8 mouse cellular contexts compared by ENCODE assay signal in the genomic region with DNA sequence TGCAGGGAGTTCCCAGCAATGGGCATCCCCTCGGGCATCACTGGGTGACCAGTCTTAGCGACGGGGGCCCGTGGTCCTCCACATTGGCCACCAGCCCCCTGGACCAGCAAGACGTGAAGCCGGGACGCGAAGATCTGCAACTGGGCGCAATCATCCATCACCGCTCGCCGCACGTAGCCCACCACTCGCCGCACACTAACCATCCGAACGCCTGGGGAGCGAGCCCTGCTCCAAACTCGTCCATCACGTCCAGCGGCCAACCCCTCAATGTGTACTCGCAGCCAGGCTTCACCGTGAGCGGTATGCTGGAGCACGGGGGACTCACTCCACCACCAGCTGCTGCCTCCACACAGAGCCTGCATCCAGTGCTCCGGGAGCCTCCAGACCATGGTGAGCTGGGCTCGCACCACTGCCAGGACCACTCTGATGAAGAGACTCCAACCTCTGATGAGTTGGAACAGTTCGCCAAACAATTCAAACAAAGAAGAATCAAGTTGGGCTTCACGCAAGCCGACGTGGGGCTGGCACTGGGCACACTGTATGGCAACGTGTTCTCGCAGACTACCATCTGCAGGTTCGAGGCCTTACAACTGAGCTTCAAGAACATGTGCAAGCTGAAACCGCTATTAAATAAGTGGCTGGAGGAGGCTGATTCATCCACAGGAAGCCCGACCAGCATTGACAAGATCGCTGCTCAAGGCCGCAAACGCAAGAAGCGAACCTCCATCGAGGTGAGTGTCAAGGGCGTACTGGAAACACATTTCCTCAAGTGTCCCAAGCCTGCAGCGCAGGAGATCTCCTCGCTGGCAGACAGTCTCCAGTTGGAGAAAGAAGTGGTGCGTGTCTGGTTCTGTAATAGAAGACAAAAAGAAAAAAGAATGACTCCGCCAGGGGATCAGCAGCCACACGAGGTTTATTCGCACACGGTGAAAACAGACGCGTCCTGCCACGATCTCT. TPM values are rescaled to one million over a fixed set of nuclear protein-coding genes. Genes with fewer than 3 reads are reported as not detected.
A peak's percentile ranks its signal among the peaks of the same experiment; 100 is the strongest.
DNase-seq lines count a peak whose midpoint lies in the region; ATAC-seq and TF ChIP-seq lines count a peak whose summit lies in the region.

No protein-coding gene starts in this region.

- H3K27ac ChIP-seq in lung, postnatal 0 days (ENCODE audit: low read length): no peak overlapping the region
- H3K27ac ChIP-seq in limb, embryonic 13.5 days: no peak overlapping the region
- no peak overlapping the region for H3K27ac ChIP-seq in thymus, adult 2 months (ENCODE audit: control insufficient read depth, insufficient read depth, low read length)

- TF ChIP-seq EP300 in lung, postnatal 0 days (IDR thresholded peaks at IDR 0.05): no peak

- WGBS in lung, postnatal 0 days: 12% methylated on average over 52 of the region's 52 CpGs
- 20% methylated on average over 52 of the region's 52 CpGs for WGBS in lung, adult 2 months
- WGBS in limb, embryonic 13.5 days: 17% methylated on average over 52 of the region's 52 CpGs
- 6% methylated on average over 50 of the region's 52 CpGs for WGBS in thymus, adult 2 months

- H3K9me3 ChIP-seq in lung, postnatal 0 days (ENCODE audit: low read length): no peaks in the 10 kb centered on the region
- no peaks in the 10 kb centered on the region for H3K9me3 ChIP-seq in limb, embryonic 13.5 days

- no peak overlapping the region for H3K9ac ChIP-seq in lung, postnatal 0 days (replicated peaks; ENCODE audit: low read depth)
- no peak overlapping the region for H3K9ac ChIP-seq in limb, embryonic 13.5 days

- TF ChIP-seq POLR2A in lung, adult 2 months (IDR thresholded peaks at IDR 0.05; ENCODE audit: borderline replicate concordance, extremely low read depth, low read depth, low read length): no peak
- TF ChIP-seq POLR2A in thymus, adult 2 months (IDR thresholded peaks at IDR 0.05; ENCODE audit: control insufficient read depth, extremely low read depth, insufficient read depth, low read length, poor library complexity): no peak

- H3K4me3 ChIP-seq in lung, postnatal 0 days (ENCODE audit: low read depth, low read length): peak overlapping the region; percentile 12; the same call in 1 of the 2 replicates
- H3K4me3 ChIP-seq in lung, adult 2 months (replicated peaks; ENCODE audit: extremely low read depth, low read depth, low read length): no peak overlapping the region
- peak overlapping the region; percentile 45 for H3K4me3 ChIP-seq in limb, embryonic 13.5 days
- H3K4me3 ChIP-seq in thymus, adult 2 months (ENCODE audit: control insufficient read depth, insufficient read depth, low read length): no peak overlapping the region

- H3K27me3 ChIP-seq in lung, postnatal 0 days (replicated peaks; ENCODE audit: insufficient read depth, low read length): no peaks in the 10 kb centered on the region; the same call in 1 of the 2 replicates
- H3K27me3 ChIP-seq in limb, embryonic 13.5 days: peaks cover 47% of the 10 kb centered on the region
- H3K27me3 ChIP-seq in thymus, adult 2 months (ENCODE audit: control insufficient read depth, insufficient read depth, low read length): no peaks in the 10 kb centered on the region

- peak overlapping the region; percentile 28 for H3K4me2 ChIP-seq in lung, postnatal 0 days (replicated peaks; ENCODE audit: low read depth, low read length)
- H3K4me2 ChIP-seq in limb, embryonic 13.5 days (replicated peaks): peak overlapping the region; percentile 73

- no peak for TF ChIP-seq CTCF in lung, postnatal 0 days (IDR thresholded peaks at IDR 0.05)
- TF ChIP-seq CTCF in lung, adult 2 months (IDR thresholded peaks at IDR 0.05; ENCODE audit: insufficient read depth, low read length): no peak
- TF ChIP-seq CTCF in thymus, adult 2 months (IDR thresholded peaks at IDR 0.05; ENCODE audit: borderline replicate concordance, control insufficient read depth, extremely low read depth, insufficient read depth, low read length, poor library complexity): no peak

- DNase-seq in cerebellum, postnatal 10 days: peak; percentile 15 to 37
- DNase-seq in cerebellum, adult 11-12 months: no peak
- DNase-seq in lung, postnatal 0 days (ENCODE audit: low spot score): no peak
- DNase-seq in lung, adult 2 months: no peak
- peak; percentile 8 for DNase-seq in right cerebral cortex, postnatal 4 days
- no peak for DNase-seq in thymus, adult 2 months
- DNase-seq in frontal cortex, postnatal 25 days (ENCODE audit: low spot score in 2 of 2): no peak

- no peaks in the 10 kb centered on the region for H3K4me1 ChIP-seq in lung, postnatal 0 days (ENCODE audit: insufficient read depth, low read depth, low read length)
- no peaks in the 10 kb centered on the region for H3K4me1 ChIP-seq in lung, adult 2 months (ENCODE audit: control insufficient read depth, insufficient read depth, low read length)
- H3K4me1 ChIP-seq in limb, embryonic 13.5 days: no peaks in the 10 kb centered on the region
- no peaks in the 10 kb centered on the region for H3K4me1 ChIP-seq in thymus, adult 2 months (replicated peaks; ENCODE audit: control insufficient read depth, insufficient read depth, low read length)

- H3K36me3 ChIP-seq in lung, postnatal 0 days (ENCODE audit: insufficient read depth, low read length): no peaks in the 10 kb centered on the region
- no peaks in the 10 kb centered on the region for H3K36me3 ChIP-seq in limb, embryonic 13.5 days
- no peaks in the 10 kb centered on the region for H3K36me3 ChIP-seq in thymus, adult 2 months (ENCODE audit: control insufficient read depth, insufficient read depth, low read length)

- no peak for ATAC-seq in lung, postnatal 0 days
- peak; percentile 51 for ATAC-seq in limb, embryonic 13.5 days (ENCODE audit: low FRiP score, low read depth)

RNA-seq across cellular contexts. Expression of gene Pou3f4, which starts 0.8 kb away (rescaled TPM):
- not detected in 2 replicates for polyA plus RNA-seq in lung, postnatal 0 days (2015; fragmentation: Nextera tagmentation; extraction: Ambion mirVana)
- polyA plus RNA-seq in lung, adult 2 months (2012; rRNA removed): not detected in 2 replicates
- polyA plus RNA-seq in limb, embryonic 13.5 days (2015; fragmentation: Nextera tagmentation; extraction: Ambion mirVana): 0.14 and 0.18 TPM in 2 replicates
- not detected in 2 replicates for polyA plus RNA-seq in thymus, adult 2 months (2012; rRNA removed)

Comparison
In these comparisons a context has a peak if more than half of its experiments do, and no peak if none do; other contexts are left out.
1. DNase-seq: peak in cerebellum, postnatal 10 days (2 of 2) and right cerebral cortex, postnatal 4 days (single experiment); none in cerebellum, adult 11-12 months (single experiment), lung, postnatal 0 days (single experiment), lung, adult 2 months (single experiment), thymus, adult 2 months (single experiment) and frontal cortex, postnatal 25 days (0 of 2).
2. H3K4me3 ChIP-seq: peak in lung, postnatal 0 days (single experiment) and limb, embryonic 13.5 days (single experiment); none in lung, adult 2 months (single experiment) and thymus, adult 2 months (single experiment).